Mouse (Mus musculus) hematopoietic stem cell, adult 5-6 weeks (primary cell): Measurements from ENCODE around the gene Drd4. TPM values are rescaled to one million over a fixed set of nuclear protein-coding genes. Genes with fewer than 3 reads are reported as not detected.

Experiments
- ATAC-seq, 2 experiments: fragments of 125-278 bp in 1 of 2; replicated peaks in 1 of 2; 2 replicates each; pipeline ENCODE4 v1.8.0; 2016 to 2017; ENCODE audit warnings: inconsistent platforms in 2 of 2, mild to moderate bottlenecking in 2 of 2, moderate number of reproducible peaks in 2 of 2, low read depth in 1 of 2, moderate TSS enrichment in 1 of 2; ENCODE audit not compliant: low FRiP score in 2 of 2, poor library complexity in 2 of 2, severe bottlenecking in 2 of 2, insufficient read depth in 1 of 2, low TSS enrichment in 1 of 2
- total RNA-seq: library from RNA; stranded (forward); fragments of 172-1452, 232-1000 nt; gene quantifications from 2 replicates; pipeline ENCODE4 v1.2.3, GENCODE M21; 2017

Gene Drd4
- total RNA-seq, 1 experiment from 2014 or later = not detected

DNA sequence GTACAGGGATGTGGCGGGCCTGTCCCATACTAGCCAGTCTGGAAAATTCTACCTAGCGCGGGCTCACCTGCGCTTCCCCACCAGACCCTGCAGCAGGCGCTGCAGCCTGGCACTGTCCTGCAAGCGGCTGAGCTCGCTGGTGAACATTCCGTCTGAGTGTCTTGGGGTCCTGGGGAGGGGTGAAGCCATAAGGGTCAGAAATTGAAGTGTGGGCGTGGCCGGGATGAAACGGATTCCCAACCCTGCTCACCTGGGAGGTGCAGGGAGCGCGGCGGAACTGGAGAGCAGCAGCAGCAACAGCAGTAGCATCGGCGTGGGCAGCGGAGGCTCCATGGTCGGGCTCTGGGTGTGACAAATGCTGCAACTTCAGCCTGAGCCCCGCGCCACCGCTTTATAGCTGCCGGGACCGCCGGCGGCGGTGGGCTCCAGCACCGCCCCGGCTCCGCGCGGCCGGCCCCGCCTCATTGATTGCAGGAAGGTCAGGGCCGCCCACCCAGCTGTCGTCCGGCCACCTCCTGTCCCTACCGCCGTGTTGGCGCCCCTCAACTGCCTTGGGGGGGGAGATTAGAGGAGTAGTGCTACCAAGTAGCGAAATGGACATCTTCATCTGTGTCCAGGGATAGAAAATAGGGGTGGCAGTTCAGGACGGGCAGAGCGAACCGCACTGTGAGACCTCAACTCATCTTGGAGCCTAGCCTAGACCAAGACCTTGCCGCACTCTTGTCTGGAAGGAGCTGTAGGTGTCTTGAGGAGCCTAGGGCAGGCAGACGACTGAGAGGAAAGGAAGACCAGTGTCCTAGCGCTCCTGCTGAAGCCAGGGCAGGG is 12.8 kb upstream of the Drd4 start, which contains the start of gene Sct:
TSS of gene Sct (minus strand) at position 368 of the 825 bp plus-strand sequence.
- ATAC-seq = peak; percentile 47 to 68

DNA sequence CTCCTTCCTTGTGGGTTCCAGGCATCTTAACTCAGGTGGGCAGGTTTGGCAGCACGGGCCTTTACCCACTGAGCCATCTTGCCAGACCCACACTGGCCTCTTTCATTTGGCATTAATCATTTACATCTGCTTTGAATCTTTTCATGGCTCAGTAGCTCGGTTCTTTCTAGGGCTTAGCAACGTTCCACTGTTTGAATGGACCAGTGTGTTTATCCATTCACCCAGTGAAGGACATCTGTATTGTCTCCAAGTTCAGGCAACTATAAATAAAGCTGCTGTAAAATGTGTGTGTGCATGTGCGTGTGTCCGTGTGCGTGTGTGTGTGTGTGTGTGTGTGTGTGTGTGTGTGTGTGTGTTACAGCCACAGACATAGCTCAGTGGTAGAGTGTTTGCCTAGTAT is 10.4 kb upstream of the Drd4 start:
- ATAC-seq = no peak

DNA sequence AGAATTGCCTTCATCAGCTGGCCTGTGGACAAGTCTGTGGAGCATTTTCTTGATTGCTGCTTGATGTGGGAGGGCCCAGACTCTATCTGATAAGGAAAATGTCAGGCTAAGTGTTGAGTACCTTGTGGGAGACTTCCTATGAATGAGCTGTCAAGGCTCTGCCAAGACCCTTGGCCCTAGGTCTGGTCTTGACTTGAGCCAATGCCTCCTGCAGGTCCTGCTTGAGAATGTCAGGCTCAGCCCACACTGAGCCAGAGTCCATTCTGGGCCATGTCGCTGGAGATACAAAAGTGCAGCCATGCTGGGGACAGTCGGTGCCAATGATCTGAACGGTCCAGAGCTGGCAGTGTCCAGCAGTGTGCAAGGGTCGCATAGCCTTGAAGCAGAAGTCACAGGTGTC is 9.1 kb upstream of the Drd4 start:
- no peak for ATAC-seq

DNA sequence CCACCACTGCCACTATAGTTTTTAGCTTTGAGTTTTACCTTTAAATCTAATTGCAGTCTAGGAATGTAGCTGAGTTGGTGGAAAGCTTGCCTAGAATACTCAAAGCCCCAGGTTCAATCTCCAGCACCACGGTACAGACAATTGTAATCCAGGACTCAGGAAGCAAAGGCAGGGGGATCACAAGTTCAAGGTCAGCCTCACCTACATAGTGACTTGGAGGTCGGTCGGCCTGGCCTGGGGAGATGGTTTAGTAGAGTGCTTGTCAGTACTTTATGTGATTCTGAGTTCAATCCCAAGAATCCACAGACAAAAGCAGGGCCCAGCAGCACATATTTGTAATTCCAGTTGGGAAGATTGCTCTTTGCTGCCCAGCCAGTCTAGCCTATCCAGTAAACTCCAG is 3.8 kb upstream of the Drd4 start:
- ATAC-seq = no peak

DNA sequence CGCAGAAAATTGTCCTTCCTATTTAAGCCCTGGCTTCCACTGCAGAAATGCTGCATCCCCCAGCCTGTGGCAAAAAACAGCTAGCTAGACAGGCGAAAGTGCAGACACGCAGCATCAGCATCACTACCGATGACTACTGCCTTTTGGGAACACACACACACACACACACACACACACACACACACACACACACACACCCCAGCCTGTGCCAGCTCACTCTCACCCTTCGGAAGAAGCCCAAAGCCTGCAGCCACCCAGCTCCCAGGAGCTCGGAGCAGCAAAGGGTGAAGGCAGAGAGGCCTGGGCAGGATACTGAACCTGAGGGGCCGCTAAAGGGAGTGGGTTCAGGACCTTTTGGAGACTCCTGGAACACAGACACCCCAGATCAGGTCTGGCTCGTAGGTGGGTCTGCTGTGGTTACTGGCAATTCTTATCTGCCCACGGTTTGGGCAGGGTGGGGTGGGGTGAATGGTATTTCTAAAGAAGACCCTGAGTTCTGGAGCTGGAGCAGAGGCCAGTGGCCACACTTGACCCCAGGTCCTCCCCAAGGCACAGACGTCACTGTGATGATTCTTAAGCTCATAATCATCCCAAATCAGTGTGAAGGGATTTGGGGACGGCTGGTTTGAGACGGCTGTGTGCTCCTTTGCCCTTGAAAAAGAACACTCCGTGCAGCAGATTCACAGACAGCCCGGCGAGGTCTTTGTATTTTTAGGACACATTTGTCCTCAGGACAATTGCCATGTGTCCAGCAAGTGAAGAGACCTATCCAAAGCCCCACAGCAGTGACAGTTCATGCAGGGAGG is 980 bp downstream of the Drd4 start:
- ATAC-seq = no peak

DNA sequence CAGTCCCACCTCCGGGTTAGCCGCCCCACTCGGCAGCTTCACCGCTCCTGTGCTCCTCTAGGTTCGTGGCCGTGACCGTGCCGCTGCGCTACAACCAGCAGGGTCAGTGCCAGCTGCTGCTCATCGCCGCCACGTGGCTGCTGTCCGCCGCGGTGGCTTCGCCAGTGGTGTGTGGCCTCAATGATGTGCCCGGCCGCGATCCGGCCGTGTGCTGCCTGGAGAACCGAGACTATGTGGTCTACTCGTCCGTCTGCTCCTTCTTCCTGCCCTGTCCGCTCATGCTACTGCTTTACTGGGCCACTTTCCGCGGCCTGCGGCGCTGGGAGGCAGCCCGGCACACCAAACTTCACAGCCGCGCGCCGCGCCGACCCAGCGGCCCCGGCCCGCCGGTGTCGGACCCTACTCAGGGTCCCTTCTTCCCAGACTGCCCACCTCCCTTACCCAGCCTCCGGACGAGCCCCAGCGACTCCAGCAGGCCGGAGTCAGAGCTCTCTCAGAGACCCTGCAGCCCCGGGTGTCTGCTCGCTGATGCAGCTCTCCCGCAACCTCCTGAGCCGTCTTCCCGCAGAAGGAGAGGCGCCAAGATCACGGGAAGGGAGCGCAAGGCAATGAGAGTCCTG is 2.2 kb downstream of the Drd4 start:
- ATAC-seq = peak in 1 of 2 experiments; percentile 19; a peak in 1 of 4 replicates

DNA sequence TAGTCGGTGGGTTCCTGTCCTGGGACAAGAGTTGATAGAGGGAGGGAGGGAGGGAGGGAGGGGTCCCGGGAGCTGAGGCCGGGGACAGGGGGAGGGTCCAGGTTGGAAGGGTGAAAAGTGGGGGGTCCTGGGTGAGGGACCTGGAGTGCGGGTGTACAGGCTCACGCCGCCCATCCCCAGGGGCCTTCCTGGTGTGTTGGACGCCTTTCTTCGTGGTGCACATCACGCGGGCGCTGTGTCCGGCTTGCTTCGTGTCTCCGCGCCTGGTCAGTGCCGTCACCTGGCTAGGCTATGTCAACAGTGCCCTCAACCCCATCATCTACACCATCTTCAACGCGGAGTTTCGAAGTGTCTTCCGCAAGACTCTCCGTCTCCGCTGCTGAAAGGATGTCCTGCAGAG is 2.7 kb downstream of the Drd4 start:
- no peak for ATAC-seq

DNA sequence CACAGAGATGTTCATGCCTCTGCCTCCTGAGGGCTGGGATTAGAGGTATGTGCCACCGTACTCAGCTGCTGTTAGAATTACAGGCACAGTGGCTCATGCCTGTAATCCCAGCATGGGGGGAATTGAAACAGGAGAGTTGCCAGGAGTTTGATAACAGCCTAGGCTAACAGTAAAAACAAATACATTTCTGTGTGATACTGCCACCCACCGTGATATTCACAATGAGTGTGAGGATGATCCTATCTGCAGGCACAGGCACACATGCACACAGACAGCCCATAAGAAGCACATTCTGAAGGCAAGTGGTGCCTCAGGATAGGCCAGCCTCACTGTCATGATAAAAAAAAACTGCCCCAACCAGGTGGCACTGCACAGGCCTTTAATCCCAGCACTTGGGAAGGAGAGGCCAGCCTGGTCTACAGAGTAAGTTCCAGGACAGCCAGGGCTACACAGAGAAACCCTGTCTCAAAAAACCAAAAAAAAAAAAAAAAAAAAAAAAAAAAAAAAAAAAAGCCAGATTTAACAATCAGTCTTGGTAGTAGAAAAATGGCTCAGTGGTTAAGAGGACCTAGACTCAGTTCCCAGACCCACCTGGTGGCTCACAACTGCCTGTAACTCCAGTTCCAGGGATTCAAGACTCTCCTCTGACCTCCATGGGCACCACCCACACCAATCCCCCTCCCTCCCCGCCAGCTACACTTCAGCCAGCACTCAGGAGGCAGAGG is 6.3 kb downstream of the Drd4 start:
- ATAC-seq = no peak; a peak in 1 of 4 replicates

DNA sequence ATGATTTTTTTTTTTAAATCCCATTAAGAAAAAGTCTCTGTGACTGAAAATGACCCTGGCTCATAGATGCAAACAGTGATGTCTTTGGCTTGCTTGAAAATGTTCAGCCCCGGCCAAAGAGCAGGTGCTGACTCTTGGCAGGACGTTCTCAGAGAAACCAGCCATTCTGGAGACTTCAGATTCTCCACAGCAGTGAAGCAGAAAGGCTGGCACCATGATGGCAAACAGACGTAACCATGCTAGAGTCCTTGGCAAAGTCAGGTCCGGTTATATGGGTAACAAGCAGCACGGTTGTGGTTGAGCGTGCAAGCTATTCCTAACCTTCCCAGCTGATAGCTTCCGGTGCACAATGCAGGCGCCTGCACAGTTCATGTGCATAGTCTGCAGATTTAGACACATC is 7.4 kb downstream of the Drd4 start:
- ATAC-seq = no peak

DNA sequence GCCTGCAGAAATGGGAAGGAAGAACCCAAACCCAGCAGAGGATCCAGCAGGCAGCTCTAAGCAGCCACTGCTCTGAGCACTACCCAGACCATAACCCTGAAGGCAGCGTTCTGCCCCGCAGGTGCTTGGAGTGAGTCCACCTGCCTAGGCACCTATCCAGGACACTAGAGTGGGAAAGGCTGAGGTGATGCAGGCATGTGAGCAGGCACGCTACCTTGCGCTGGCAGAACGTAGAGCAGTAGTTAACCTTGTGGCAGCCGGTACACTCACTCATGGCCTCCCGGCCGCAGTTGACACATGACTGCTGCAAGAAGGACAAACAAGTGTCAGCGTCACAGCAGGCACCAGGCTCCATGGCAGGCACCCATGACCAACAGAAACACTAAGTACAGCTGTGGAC is 9.6 kb downstream of the Drd4 start:
- no peak for ATAC-seq

DNA sequence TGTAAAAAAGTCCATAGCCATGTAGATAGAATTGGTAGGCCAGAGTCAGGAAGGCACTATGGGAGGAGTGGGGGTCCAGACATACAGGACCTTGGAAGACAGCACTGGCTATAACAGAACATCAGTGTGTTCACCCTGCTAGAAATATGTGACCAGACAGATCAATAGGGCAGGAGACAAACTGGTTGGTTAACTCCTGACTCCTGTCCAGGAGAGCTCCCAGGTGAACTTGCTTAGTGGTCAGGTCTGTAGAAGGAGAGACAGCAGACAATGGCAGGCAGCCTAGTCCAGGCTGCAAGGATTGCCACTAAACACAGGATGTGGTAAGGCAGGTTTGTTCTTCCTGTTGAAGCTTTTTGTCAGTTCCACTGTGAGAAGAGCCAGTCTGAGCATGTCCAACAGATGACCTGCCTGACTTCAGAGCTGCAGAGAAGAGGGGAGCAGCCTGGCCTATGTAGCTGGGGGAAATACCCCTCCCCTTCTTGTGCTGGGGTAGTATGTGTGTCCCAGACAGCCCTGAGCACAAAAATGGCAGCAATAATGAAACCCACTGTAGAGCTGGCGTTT is 11.0 kb downstream of the Drd4 start:
- peak; percentile 37 to 50 for ATAC-seq

DNA sequence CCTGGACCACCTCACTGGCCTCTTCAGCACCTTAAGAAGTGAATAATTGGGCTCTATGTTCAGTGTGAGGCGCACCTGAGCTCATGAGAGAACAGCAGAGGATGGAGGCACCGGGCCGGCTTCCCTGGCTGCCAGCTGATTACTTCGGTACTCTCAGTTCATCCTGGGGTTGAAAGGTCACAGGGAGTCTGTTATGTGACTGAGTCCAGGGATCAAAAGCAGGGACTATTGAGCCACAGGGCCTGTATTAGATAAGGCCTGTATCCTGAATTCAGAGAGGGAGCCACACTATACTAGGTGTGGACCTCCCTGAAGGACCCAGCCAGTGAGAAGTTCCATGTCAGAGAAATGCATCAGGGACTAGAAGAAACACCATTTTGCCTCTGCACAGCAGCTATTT is 12.7 kb downstream of the Drd4 start:
- ATAC-seq = no peak

DNA sequence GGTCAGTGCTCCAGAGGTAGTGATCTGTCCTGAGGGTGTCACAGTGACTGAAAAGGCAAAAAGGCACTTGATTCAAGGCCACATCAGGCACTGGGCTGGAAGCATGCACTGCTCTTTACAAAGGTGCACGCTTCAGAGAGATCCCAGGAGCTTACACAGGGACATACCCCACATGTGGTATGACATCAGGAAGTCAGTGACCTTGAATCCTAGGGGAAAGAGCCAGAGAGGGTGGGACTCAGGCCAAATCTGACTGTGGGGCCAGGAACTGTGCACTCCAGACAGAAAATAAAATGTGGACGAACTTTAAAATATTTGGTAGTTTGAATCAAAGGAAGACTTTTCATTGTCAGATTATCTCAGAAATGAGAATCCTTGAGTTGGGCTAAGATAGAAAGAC is 22.6 kb downstream of the Drd4 start:
- ATAC-seq = no peak

DNA sequence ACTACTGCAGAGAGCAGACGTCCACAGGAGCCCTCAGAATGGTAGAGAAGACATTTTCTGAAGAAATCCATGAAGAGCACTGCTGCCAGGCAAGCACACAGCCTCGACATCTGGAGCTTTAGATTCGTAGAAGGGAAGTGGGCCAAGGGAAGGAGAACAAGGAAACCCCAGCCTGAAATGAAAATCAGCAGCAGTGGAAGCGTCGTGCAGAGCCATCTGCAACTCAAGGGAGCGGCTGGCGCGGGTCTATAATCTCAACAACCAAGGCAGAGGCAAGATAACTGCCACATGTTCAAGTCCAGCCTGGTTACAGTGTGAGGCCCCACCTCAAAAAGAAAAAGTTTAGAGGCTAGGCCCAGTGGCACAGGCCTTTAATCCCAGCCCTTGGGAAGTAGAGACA is 23.3 kb downstream of the Drd4 start:
- ATAC-seq = no peak

DNA sequence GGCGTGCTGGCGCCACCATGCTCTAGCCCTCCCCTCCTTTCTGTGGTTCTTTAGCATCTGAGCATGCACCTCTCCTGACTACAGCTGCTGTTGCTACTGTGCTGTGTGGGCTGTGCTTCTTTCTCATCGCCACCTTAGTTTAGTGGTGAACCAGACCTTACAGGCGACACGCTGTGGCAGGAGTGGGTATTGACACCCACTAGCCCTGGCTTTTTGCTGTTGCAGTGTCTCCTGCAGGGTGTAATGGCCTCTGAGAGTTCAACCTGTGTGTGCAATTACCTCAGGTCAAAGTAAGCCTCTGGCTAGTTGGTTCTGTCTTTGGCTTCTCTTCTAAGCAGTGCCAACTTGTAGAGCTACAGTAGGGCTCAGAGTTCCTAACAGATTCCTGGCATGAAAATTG is 24.2 kb downstream of the Drd4 start:
- peak; percentile 83 to 88 for ATAC-seq

DNA sequence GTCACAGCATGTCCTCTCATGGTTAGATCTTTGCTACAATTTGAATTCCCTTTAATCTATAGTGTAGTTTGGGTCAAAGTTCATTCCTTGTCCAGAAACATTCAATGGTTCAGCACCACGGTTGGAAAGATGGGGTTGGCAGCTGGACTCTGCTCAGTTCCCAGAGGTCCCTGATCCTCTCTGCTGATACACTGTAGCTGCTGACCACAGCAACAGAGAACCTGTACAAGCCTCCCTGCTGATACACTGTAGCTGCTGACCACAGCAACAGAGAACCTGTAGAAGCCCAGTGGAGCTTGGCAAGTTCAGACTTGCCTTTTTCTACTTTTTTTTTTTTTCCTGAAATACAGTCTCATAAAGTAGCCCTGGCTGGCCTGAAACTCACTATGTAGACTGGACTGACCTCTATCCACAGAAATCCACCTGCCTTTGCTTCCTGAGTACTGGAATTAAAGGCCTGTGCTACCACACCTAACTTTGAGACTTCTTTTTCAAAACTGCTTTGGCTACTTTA is 25.9 kb downstream of the Drd4 start:
- ATAC-seq = no peak

DNA sequence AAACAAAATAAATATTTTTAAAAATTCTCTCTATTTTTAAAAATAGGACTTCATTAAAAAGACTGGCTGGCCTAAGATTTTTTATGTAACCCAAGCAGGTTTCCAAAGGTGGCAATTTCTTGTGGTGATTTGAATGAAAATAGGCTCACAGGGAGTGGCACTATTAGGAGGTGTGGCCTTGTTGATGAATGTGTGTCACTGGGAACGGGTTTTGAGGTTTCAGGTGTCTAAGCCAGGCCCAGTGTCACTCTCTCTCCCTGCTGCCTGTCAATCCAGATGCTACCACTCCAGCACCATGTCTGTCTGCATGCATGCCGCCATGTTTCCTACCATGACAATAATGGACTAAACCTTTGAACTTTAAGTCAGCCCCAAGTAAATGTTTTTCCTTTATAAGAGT is 27.6 kb downstream of the Drd4 start:
- no peak for ATAC-seq
